Mouse (Mus musculus): Measurements from ENCODE around the gene Klrg2. TPM values are rescaled to one million over a fixed set of nuclear protein-coding genes. Genes with fewer than 3 reads are reported as not detected.
A peak's percentile ranks its signal among the peaks of the same experiment; 100 is the strongest.

The Klrg2 gene
- polyA plus RNA-seq, 1 experiment from 2014 or later: not detected

- Histone ChIP-seq H3K4me1 (ENCODE audit: insufficient read depth) (no peaks in the 10 kb centered on the region), H3K9ac (replicated peaks) (no peak overlapping the region), H3K4me2 (ENCODE audit: low read depth, low read length) (no peak overlapping the region), H3K36me3 (replicated peaks; ENCODE audit: insufficient read depth, low read length) (no peaks in the 10 kb centered on the region), H3K27ac (ENCODE audit: low read depth) (no peak overlapping the region), H3K27me3 (ENCODE audit: insufficient read depth, low read length) (no peaks in the 10 kb centered on the region), H3K4me3 (ENCODE audit: low read depth, low read length) (no peak overlapping the region), H3K9me3 (ENCODE audit: low read length) (no peaks in the 10 kb centered on the region)
- 97% methylated on average over 5 of the region's 5 CpGs for WGBS (ENCODE audit: insufficient replicate concordance)
- ATAC-seq: no peak
- DNase-seq: no peak
- no peak for TF ChIP-seq EP300 (IDR thresholded peaks at IDR 0.05; ENCODE audit: low read depth)
- TF ChIP-seq CTCF (IDR thresholded peaks at IDR 0.05; ENCODE audit: low read depth): no peak
Observed at GRCm38 (mm10) chr6:38626086-38626485, 11.0 kb downstream of the Klrg2 start.

- TF ChIP-seq CTCF (IDR thresholded peaks at IDR 0.05; ENCODE audit: low read depth) (no peak), EP300 (IDR thresholded peaks at IDR 0.05; ENCODE audit: low read depth) (no peak)
- no peak overlapping the region for H3K4me3 ChIP-seq (ENCODE audit: low read depth, low read length)
- H3K4me1 ChIP-seq (ENCODE audit: insufficient read depth): no peaks in the 10 kb centered on the region
- WGBS (ENCODE audit: insufficient replicate concordance): 85% methylated on average over 1 of the region's 1 CpGs
- H3K27ac ChIP-seq (ENCODE audit: low read depth): no peak overlapping the region
- H3K36me3 ChIP-seq (replicated peaks; ENCODE audit: insufficient read depth, low read length): no peaks in the 10 kb centered on the region; the same call in 1 of the 2 replicates
- no peak overlapping the region for H3K4me2 ChIP-seq (ENCODE audit: low read depth, low read length)
- H3K27me3 ChIP-seq (ENCODE audit: insufficient read depth, low read length): no peaks in the 10 kb centered on the region
- ATAC-seq (no peak), DNase-seq (no peak)
- H3K9ac ChIP-seq (replicated peaks): no peak overlapping the region
- H3K9me3 ChIP-seq (ENCODE audit: low read length): no peaks in the 10 kb centered on the region
Observed at GRCm38 (mm10) chr6:38624439-38624838, 12.6 kb downstream of the Klrg2 start.

- Histone ChIP-seq H3K4me3 (ENCODE audit: low read depth, low read length) (no peak overlapping the region), H3K27ac (ENCODE audit: low read depth) (no peak overlapping the region), H3K4me2 (ENCODE audit: low read depth, low read length) (no peak overlapping the region), H3K9ac (replicated peaks) (no peak overlapping the region), H3K9me3 (ENCODE audit: low read length) (no peaks in the 10 kb centered on the region), H3K4me1 (ENCODE audit: insufficient read depth) (no peaks in the 10 kb centered on the region), H3K27me3 (ENCODE audit: insufficient read depth, low read length) (no peaks in the 10 kb centered on the region), H3K36me3 (replicated peaks; ENCODE audit: insufficient read depth, low read length) (peaks cover 3% of the 10 kb centered on the region; the same call in 1 of the 2 replicates)
- DNase-seq (peak; percentile 13), ATAC-seq (peak; percentile 79)
- peak; percentile 75; the same call in 1 of the 2 replicates for TF ChIP-seq EP300 (IDR thresholded peaks at IDR 0.05; ENCODE audit: low read depth)
- no peak for TF ChIP-seq CTCF (IDR thresholded peaks at IDR 0.05; ENCODE audit: low read depth)
- 48% methylated on average over 2 of the region's 2 CpGs for WGBS (ENCODE audit: insufficient replicate concordance)
Observed at GRCm38 (mm10) chr6:38623457-38623856, 13.6 kb downstream of the Klrg2 start.

GRCm38 (mm10) chr6:38622406-38622805 lies 14.6 kb downstream of the Klrg2 start:
- H3K27me3 ChIP-seq (ENCODE audit: insufficient read depth, low read length): no peaks in the 10 kb centered on the region
- no peak for DNase-seq
- TF ChIP-seq CTCF (IDR thresholded peaks at IDR 0.05; ENCODE audit: low read depth) (no peak), EP300 (IDR thresholded peaks at IDR 0.05; ENCODE audit: low read depth) (no peak)
- no peak for ATAC-seq
- no peak overlapping the region for H3K9ac ChIP-seq (replicated peaks)
- peaks cover 12% of the 10 kb centered on the region for H3K36me3 ChIP-seq (replicated peaks; ENCODE audit: insufficient read depth, low read length)
- H3K27ac ChIP-seq (ENCODE audit: low read depth): no peak overlapping the region
- no peaks in the 10 kb centered on the region for H3K4me1 ChIP-seq (ENCODE audit: insufficient read depth)
- H3K4me3 ChIP-seq (ENCODE audit: low read depth, low read length): no peak overlapping the region
- H3K4me2 ChIP-seq (ENCODE audit: low read depth, low read length): no peak overlapping the region
- H3K9me3 ChIP-seq (ENCODE audit: low read length): no peaks in the 10 kb centered on the region
- WGBS (ENCODE audit: insufficient replicate concordance): 81% methylated on average over 1 of the region's 1 CpGs

- Histone ChIP-seq H3K9me3 (ENCODE audit: low read length) (no peaks in the 10 kb centered on the region), H3K4me1 (ENCODE audit: insufficient read depth) (peaks cover 2% of the 10 kb centered on the region; the same call in 1 of the 2 replicates), H3K36me3 (replicated peaks; ENCODE audit: insufficient read depth, low read length) (peaks cover 46% of the 10 kb centered on the region), H3K9ac (replicated peaks) (no peak overlapping the region), H3K4me2 (ENCODE audit: low read depth, low read length) (no peak overlapping the region), H3K27me3 (ENCODE audit: insufficient read depth, low read length) (no peaks in the 10 kb centered on the region), H3K4me3 (ENCODE audit: low read depth, low read length) (no peak overlapping the region), H3K27ac (ENCODE audit: low read depth) (no peak overlapping the region)
- ATAC-seq: no peak
- WGBS (ENCODE audit: insufficient replicate concordance): 83% methylated on average over 2 of the region's 2 CpGs
- TF ChIP-seq CTCF (IDR thresholded peaks at IDR 0.05; ENCODE audit: low read depth): no peak
- no peak for TF ChIP-seq EP300 (IDR thresholded peaks at IDR 0.05; ENCODE audit: low read depth)
- DNase-seq: no peak
Observed at GRCm38 (mm10) chr6:38609892-38610291, 27.1 kb downstream of the Klrg2 start.

- no peak for DNase-seq
- Histone ChIP-seq H3K9me3 (ENCODE audit: low read length) (no peaks in the 10 kb centered on the region), H3K27me3 (ENCODE audit: insufficient read depth, low read length) (no peaks in the 10 kb centered on the region), H3K27ac (ENCODE audit: low read depth) (no peak overlapping the region), H3K4me2 (ENCODE audit: low read depth, low read length) (no peak overlapping the region), H3K4me1 (ENCODE audit: insufficient read depth) (no peaks in the 10 kb centered on the region), H3K9ac (replicated peaks) (no peak overlapping the region), H3K4me3 (ENCODE audit: low read depth, low read length) (no peak overlapping the region), H3K36me3 (replicated peaks; ENCODE audit: insufficient read depth, low read length) (peaks cover 70% of the 10 kb centered on the region)
- 89% methylated on average over 4 of the region's 4 CpGs for WGBS (ENCODE audit: insufficient replicate concordance)
- TF ChIP-seq CTCF (IDR thresholded peaks at IDR 0.05; ENCODE audit: low read depth) (peak; percentile 27), EP300 (IDR thresholded peaks at IDR 0.05; ENCODE audit: low read depth) (no peak)
- no peak for ATAC-seq
Observed at GRCm38 (mm10) chr6:38597481-38597880, 39.6 kb downstream of the Klrg2 start.

GRCm38 (mm10) chr6:38581711-38582110 lies 55.3 kb downstream of the Klrg2 start:
- Histone ChIP-seq H3K36me3 (replicated peaks; ENCODE audit: insufficient read depth, low read length) (peaks cover 72% of the 10 kb centered on the region), H3K4me1 (ENCODE audit: insufficient read depth) (no peaks in the 10 kb centered on the region), H3K9me3 (ENCODE audit: low read length) (no peaks in the 10 kb centered on the region), H3K27me3 (ENCODE audit: insufficient read depth, low read length) (no peaks in the 10 kb centered on the region), H3K27ac (ENCODE audit: low read depth) (no peak overlapping the region), H3K4me2 (ENCODE audit: low read depth, low read length) (no peak overlapping the region), H3K9ac (replicated peaks) (no peak overlapping the region), H3K4me3 (ENCODE audit: low read depth, low read length) (no peak overlapping the region)
- ATAC-seq (no peak), DNase-seq (no peak)
- TF ChIP-seq EP300 (IDR thresholded peaks at IDR 0.05; ENCODE audit: low read depth) (no peak), CTCF (IDR thresholded peaks at IDR 0.05; ENCODE audit: low read depth) (no peak)
- WGBS (ENCODE audit: insufficient replicate concordance): 89% methylated on average over 3 of the region's 3 CpGs
